Mouse (Mus musculus): ENCODE measurements around the gene Mapkapk2.
A peak's percentile ranks its signal among the peaks of the same experiment; 100 is the strongest.

Gene Mapkapk2

GRCm38 (mm10) chr1:131110525-131111106 is 13.0 kb upstream of the Mapkapk2 start:
- no peak for DNase-seq (ENCODE audit: low spot score)

GRCm38 (mm10) chr1:131107575-131108308 is 10.1 kb upstream of the Mapkapk2 start:
- DNase-seq (ENCODE audit: low spot score) = no peak

GRCm38 (mm10) chr1:131103776-131104424 is 6.3 kb upstream of the Mapkapk2 start:
- no peak for DNase-seq (ENCODE audit: low spot score)

- no peak for DNase-seq (ENCODE audit: low spot score)
Observed at GRCm38 (mm10) chr1:131100808-131101207, 3.2 kb upstream of the Mapkapk2 start.

- peak; percentile 40 for DNase-seq (ENCODE audit: low spot score)
Observed at GRCm38 (mm10) chr1:131096803-131097699, 575 bp downstream of the Mapkapk2 start.

GRCm38 (mm10) chr1:131096132-131096695 is 1.4 kb downstream of the Mapkapk2 start:
- DNase-seq (ENCODE audit: low spot score) = no peak

GRCm38 (mm10) chr1:131095574-131095973 is 2.1 kb downstream of the Mapkapk2 start:
- DNase-seq (ENCODE audit: low spot score) = no peak

- no peak for DNase-seq (ENCODE audit: low spot score)
Observed at GRCm38 (mm10) chr1:131093889-131094288, 3.7 kb downstream of the Mapkapk2 start.

- no peak for DNase-seq (ENCODE audit: low spot score)
Observed at GRCm38 (mm10) chr1:131092846-131093245, 4.8 kb downstream of the Mapkapk2 start.

- no peak for DNase-seq (ENCODE audit: low spot score)
Observed at GRCm38 (mm10) chr1:131092173-131092572, 5.5 kb downstream of the Mapkapk2 start.

GRCm38 (mm10) chr1:131091481-131091880 is 6.1 kb downstream of the Mapkapk2 start:
- no peak for DNase-seq (ENCODE audit: low spot score)

GRCm38 (mm10) chr1:131090877-131091276 is 6.7 kb downstream of the Mapkapk2 start:
- no peak for DNase-seq (ENCODE audit: low spot score)

GRCm38 (mm10) chr1:131090261-131090660 is 7.4 kb downstream of the Mapkapk2 start:
- no peak for DNase-seq (ENCODE audit: low spot score)

GRCm38 (mm10) chr1:131089525-131090127 is 8.0 kb downstream of the Mapkapk2 start:
- DNase-seq (ENCODE audit: low spot score) = no peak

GRCm38 (mm10) chr1:131088547-131088946 is 9.1 kb downstream of the Mapkapk2 start:
- no peak for DNase-seq (ENCODE audit: low spot score)

GRCm38 (mm10) chr1:131086907-131087306 is 10.7 kb downstream of the Mapkapk2 start:
- DNase-seq (ENCODE audit: low spot score) = no peak

- DNase-seq (ENCODE audit: low spot score) = no peak
Observed at GRCm38 (mm10) chr1:131085957-131086739, 11.5 kb downstream of the Mapkapk2 start.

- no peak for DNase-seq (ENCODE audit: low spot score)
Observed at GRCm38 (mm10) chr1:131085272-131085671, 12.4 kb downstream of the Mapkapk2 start.

GRCm38 (mm10) chr1:131084289-131084688 is 13.3 kb downstream of the Mapkapk2 start:
- no peak for DNase-seq (ENCODE audit: low spot score)

GRCm38 (mm10) chr1:131083609-131084008 is 14.0 kb downstream of the Mapkapk2 start:
- no peak for DNase-seq (ENCODE audit: low spot score)

- DNase-seq (ENCODE audit: low spot score) = no peak
Observed at GRCm38 (mm10) chr1:131083122-131083521, 14.5 kb downstream of the Mapkapk2 start.
